Mouse (Mus musculus): ENCODE data around the gene Scrn3. TPM values are rescaled to one million over a fixed set of nuclear protein-coding genes. Genes with fewer than 3 reads are reported as not detected.

Scrn3 gene
- total RNA-seq, 2 experiments from 2014 or later = 13.9 to 15.5 TPM

DNA sequence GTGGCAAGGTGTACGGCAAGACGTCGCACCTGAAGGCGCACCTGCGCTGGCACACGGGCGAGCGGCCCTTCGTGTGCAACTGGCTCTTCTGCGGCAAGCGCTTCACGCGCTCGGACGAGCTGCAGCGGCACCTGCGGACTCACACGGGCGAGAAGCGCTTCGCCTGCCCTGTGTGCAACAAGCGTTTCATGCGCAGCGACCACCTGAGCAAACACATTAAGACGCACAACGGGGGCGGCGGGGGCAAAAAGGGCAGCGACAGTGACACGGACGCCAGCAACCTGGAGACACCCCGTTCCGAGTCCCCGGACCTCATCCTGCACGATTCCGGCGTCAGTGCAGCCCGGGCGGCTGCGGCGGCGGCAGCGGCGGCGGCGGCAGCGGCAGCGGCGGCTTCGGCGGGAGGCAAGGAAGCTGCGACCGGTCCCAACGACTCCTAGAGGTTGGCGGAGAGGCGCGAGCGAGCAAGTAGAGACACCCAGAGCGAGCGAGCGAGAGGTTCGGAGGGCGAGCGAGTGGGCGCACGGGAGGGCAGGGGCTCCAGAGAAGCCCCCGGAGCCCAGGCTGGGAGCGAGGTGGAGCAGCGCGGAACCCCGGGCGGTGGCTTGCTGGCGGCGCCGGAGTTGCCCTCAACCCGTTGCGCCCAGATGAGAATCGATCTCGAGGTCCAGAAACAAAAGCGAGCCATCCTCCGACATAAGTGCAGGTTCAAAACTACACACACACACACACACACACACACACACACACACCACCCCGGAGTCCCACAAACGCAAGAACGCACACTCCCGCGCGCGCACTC is 38.1 kb upstream of the Scrn3 start:
- no peak for ATAC-seq (replicated peaks; ENCODE audit: poor library complexity)

DNA sequence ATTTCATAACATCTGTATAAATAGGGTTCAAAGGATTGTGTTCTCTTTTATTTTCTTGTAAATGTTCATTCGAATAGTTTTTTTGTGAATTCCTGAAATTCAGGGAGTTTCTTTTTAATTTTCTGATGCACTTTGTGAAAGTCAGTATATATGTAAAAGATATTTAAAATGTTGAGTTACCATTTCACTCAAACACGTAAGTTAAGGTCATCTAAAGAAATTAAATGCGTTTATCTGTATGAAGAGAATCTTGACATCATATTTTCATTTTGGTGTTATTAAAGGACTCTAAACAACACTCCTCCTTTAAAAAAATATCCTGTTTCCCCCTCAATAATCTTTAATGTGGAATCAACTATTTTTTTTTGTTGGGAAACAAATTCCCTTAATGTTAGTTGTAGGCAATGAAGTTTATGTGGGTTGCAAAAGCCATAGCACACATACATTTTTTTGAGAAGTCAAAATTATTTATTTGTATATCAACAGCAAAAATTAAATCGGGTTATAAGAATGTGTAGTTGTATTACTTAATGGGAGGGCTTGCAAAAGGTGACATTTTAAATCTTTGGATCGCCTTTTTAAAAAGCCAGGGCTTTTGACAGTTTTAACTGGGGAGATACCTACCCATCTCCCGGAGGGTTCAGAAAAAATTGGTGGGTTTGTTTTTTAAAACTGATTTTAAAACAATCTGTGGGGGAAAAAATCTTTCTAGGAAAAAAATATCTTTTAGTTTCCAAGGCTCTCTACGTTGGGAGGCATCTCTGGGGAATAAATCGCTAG is 37.0 kb upstream of the Scrn3 start:
- no peak for ATAC-seq (replicated peaks; ENCODE audit: poor library complexity)

DNA sequence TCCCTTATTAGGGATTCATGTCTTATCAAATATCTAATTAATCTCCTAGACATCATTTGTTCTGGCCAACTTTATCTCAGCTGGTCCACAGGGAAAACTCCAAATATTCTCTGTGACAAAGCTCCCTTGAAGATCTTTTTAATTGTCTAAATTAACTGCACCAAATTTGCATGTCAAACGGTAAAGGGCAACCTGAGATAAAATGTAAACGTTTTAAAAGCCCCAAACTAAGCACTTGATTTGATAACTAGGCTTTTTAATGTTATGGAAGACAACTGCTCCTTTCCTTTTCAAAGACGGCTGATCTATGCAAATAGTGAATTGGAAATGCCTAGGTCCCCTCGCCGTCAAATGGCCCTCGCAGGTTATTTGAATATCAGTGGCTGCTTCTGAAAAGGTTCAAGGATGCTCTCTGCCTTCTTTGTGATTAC is 36.2 kb upstream of the Scrn3 start:
- no peak for ATAC-seq (replicated peaks; ENCODE audit: poor library complexity)

DNA sequence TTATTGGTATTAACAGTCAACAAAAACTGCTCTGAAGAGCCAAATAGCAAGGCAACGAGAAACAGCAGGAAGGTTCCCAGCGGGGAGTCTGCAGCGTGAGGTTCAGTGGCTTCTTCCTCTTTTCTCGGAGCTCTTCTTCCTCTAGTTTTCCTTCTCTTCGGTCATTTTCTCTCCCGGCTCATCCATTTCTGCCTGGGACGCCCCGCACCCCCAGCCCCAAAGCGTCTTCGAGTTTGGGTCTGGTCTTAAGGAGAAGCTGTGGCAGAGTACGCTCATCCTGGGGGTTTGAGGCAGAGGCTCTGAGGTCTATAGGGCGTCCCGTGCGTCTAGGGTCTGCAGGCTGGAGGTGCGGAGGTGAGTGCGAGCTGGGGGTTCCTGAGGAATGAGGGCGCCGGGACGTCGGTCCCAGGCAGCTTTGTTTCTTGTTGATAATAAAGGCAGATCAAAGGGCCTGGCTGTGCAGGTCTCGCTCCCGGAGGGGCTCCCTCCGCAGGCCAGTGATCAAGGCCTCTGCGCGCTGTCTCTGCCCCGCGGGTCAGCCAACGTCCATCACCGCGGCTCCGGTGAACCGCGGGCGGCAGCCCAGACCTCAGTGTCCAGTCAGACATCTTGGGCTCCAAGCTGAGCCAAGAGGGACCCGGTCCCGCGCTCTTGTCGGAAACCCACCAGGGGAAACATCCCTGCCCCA is 35.2 kb upstream of the Scrn3 start:
- ATAC-seq (replicated peaks; ENCODE audit: poor library complexity) = no peak

DNA sequence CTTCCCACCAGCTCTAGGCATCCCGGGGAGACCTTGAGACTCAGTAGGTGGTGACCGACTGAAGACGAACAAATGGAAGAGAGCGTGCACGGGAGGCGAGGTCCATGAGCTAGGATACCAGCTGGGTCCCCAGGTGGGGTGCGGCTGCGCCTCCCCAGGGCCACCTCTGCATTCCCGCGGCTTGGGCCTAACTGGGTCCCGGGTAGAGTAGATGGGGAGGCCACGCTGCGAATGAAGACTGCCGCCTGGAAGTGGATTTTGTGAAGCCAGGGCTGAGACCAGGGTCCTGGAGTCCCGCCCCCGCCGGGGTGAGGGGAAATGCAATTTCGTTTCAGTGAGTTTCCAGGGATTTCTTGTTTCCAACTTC is 34.7 kb upstream of the Scrn3 start:
- no peak for ATAC-seq (replicated peaks; ENCODE audit: poor library complexity)

DNA sequence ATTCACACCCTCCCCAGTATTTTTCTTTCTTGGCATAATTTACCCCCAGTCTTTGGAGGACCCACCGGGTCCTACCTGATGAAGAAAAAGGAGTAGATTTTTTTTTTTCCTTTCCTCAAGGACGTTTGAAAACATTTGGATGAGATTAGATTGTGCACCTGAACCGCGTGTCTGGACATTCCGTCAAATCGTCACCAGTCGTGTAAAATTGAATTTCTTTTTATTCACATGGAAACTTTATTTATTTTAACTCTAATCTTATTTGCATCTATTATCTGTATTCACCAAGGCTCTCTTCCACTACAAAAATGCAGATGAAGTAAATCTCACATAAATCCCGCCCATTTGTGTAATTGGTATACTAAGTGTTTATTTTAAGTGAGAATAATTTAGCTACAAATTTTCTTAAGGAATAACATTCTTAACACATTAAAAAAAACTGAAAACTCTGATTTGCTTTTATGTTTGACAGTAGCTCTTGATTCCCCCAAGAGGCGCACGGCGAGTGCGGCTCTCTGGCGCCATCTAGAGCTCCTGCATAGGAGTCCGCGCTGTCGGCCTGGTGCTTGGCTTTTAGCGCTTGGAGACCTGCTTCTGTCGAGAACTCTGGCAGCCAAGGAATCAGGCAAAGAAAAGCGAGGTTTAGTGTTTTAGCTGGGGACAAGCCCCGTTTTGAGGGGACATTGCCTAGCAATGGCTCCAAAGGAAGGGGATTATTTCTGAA is 34.1 kb upstream of the Scrn3 start:
- ATAC-seq (replicated peaks; ENCODE audit: poor library complexity) = peak; percentile 89

DNA sequence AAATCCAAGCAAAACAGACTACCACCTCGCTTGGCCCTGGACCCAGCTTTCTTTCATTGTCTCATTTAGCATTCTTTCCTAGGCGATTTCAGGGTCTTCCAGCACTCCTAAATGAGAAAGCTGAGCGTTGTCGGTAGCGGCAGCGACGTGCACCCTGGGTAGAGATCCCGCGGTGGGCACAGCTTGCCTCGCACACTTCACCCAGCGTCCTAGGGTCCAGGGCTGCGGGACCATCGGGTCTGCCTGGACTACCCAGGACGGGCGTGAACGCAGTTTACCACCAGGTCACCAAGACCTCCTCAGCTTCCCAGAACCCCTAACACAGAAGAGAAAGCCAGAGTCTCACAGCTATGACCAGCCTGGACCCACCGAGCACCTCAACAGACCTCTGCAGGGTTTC is 33.5 kb upstream of the Scrn3 start:
- ATAC-seq (replicated peaks; ENCODE audit: poor library complexity) = no peak

DNA sequence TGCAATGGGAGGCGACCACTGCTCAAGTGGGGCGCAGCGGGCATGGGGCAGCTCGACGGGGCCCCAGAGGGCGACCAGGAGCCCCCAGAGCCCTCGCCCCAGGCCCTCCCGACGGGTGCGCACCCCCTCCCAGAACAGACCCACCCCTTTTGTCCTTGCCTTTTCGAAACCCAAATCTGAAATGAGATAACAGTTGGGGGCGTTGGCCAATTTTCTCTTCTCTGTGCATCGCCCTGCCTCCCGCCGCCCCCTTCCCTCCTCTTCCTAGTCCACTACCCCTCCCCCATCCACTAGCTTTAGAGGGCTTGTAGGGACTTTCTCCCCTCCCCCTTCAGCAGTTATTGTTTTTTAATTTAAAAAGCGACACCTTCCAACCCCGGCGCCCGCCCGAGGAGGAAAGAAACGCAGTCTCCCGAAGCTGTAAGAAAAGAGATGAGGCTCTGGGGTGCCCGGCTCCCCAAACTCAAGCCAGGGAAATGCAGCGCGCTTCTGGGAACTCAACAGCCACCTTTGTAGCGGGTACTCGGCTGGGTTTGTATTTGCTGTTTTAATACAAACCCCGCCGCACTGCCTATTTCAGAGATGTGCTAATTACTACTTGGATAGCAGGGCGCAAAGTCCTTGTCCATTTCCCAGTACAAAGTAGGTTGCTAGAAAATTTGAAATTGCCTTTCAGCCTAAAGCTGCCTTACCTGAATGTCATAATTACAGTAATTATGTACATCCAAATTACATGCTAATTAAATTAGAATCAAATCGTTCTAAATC is 32.9 kb upstream of the Scrn3 start:
- ATAC-seq (replicated peaks; ENCODE audit: poor library complexity) = no peak

DNA sequence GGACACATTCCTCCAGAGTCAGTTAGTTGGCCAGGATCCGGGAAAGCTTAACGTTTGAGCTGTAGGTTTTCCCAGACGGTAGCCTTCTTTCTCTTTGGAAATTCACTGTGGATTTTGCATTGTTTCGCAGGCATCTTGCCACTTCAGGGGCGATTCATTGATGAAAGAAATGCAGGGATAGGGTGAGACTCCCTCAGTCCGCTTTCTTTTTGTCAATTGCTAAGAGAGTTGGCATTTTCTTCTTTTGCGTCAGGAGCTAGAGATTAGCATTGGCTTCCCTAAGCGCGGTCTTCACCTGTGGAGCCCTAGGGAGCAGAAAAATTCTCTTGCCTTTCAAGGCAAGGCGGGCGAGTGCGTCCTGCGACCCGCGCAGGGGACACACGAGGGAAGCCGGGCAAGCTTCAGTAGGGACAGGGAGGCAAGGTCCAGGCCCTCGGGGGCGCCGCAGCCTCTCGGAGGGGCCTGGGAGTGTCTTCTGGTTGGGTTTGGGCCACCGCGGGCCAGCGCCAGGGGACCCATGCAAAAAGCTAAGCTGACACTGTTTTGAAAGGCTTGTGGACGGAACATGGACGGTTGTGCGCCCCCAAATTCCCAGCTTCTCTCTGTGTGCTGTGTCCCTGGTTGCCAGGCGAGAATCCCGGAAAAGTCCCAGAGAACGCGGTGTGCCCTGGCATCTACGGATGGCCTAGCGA is 31.9 kb upstream of the Scrn3 start:
- no peak for ATAC-seq (replicated peaks; ENCODE audit: poor library complexity)

DNA sequence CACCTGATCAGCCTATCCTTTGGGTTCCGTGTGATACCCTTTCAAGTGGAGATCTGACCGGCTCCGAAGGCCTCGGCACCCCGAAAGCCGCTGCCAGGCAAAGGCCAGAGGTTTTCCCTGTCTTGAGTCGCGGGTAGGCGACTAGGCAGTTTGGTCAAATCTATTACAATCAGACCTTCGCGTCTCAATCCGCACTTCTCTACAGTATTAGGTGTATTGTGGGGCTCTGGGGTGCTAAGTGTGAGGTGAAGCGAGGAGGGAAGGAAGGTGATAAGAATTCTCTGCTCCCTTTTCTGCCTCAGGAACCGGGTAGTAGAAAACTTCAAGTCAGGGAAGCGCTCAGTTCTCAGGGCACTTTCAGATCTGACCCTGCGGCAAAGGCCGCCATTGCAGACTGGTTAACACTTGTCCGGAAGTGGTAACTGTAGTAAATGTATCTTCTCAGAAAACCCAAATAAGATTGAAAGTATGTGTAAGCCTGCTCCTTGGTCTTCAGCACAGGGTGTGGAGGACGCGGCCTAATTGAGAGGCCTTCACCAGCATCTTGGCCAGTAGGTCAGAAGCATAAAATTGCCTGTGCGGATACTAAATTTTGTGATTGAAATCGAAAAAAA is 31.2 kb upstream of the Scrn3 start:
- ATAC-seq (replicated peaks; ENCODE audit: poor library complexity) = no peak

DNA sequence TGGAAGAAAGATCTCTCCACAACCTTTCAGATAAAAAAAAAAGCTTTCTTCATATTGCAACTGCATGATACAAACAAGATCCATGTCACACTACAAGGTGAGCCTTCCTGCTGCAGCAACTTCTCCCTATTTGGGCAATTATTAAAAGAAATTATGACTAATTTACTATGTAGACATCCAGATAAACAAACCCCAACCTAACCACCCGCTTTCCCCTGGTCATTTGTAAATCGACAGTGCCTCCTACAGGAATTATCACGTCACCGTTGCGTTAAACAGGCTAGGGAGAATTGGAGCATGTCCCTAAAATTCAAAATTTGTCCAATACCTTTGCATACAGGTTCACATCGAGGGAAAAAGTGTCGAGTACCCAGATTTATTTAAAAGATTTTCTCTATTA is 30.7 kb upstream of the Scrn3 start:
- peak; percentile 41 for ATAC-seq (replicated peaks; ENCODE audit: poor library complexity)

DNA sequence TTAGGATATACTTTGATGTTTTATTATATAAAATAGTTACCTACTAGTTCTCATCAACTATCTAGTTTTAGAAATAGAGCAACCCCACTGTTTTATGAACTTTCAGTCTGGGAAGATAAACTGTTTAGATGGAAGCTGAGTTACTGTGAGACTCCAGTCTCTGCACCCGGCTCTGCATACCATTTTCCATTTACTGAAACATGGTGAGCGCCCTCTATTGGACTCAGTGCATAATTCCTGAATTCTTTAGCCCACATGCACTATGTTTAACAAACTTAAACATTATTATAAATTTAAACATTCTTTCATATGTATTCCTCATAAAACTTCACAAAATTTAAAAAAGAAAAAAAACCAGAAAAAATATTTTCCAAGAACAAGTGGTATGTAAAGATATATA is 26.8 kb upstream of the Scrn3 start:
- ATAC-seq (replicated peaks; ENCODE audit: poor library complexity) = peak; percentile 73

DNA sequence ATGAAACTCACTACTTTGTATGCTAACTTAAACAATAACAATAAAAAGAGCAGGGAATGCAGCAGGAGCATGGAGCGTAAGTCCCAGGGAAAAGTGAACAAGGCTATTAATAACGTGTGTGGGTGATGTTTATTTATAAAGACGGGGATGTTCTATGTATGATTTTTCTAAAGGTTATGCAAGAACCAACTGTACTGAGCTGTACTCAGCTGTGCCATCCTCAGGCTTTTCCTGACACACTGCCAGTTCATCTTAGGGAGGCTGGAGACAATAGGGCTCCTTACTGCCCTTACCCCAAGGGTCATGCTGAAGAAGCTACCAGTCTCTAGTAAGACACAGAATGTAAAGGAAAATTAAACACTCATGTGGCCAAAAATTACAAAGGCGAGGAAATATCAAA is 21.3 kb upstream of the Scrn3 start:
- ATAC-seq (replicated peaks; ENCODE audit: poor library complexity) = no peak

DNA sequence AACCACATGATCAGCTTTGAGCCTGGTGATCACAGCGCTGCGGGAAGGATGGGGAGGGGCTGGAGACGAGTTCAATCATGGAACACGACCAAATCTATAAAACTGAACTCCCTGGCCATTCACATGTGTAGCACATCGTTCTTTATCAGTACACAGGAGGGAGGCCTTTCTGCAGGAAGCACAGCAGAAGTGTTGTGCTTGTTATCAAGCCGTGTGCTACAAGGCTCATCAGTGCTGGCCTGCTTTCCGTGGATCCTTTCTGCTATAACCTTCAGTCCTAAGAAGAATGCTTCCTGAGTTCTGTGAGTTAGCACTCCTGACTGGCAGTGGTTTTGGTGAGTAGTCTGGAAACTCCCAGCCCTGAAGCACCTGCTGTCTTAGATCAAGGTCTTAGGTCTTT is 17.4 kb upstream of the Scrn3 start:
- no peak for ATAC-seq (replicated peaks; ENCODE audit: poor library complexity)

DNA sequence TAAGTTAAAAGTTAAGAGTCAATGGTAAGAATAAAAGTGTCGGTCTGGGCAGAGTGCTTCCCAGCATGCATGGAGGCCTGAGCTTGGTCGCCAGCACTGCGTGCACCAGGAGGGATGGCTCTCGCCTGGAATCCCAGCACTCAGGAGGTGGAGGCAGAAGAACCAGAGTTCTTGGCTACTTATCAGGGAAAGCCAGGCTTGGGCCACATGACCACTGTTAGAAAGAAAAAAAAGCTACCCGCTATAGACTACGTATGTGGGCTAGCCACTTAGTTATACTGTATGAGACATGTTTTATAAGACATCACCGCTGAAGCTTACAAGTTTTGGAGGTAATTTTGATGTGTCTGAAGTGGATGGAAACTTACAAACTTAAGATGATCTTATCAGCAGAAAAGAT is 14.2 kb upstream of the Scrn3 start:
- ATAC-seq (replicated peaks; ENCODE audit: poor library complexity) = no peak

DNA sequence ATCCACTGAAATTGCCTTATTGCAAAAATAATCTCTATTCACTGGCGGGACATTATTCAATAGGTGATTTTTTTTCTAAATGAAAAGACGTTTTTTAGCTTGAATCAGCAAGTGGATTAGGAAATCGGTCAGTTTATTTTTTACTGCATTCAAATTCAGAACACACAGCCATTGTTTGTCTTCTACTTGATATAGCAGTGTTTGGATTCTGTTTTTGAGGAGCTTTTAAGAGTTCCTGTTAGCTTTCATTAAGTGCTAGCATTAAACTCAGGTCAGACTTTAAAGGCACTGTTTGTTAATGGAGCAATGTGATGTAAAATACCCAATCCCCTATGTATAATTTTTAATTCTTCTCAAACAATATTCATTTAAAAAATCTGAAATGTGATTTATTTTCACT is 13.6 kb upstream of the Scrn3 start:
- no peak for ATAC-seq (replicated peaks; ENCODE audit: poor library complexity)

DNA sequence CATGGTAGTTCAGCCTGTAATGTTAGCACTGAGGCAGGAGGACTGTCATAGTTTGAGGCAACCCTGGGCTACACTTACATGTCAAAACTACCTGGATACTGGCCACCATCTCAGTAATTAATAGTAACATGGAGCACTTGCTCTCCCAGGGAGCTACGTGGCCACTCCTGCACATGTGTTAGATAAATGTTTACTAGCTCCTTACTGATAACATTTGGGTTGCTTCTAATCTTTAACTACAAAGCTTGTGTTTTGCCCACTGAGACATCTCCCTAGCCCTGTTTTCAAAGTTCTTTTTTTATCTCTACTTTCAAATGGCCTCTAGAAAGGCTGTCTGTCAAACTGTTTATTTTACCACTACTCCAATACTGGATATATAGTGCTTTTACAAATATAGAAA is 10.4 kb upstream of the Scrn3 start:
- ATAC-seq (replicated peaks; ENCODE audit: poor library complexity) = peak; percentile 96

DNA sequence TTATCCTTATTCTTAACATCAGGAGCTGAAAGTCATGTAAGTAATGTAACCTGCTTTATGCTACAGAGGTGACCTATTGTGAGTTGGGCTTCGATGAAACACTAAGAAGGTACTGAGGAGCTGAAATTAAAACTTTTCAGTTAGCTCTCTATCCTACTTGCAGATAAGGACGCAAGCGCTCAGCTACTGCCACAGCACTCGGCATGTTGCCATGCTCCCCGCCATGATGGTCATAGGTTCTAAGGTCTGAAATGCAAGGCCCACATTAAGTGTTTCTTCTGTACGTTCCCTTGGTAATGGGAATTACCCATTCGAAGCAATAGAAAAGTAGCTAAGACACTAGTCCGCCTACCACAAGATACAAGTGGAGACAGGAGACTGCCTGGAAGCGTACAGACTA is 9.7 kb upstream of the Scrn3 start:
- ATAC-seq (replicated peaks; ENCODE audit: poor library complexity) = no peak

DNA sequence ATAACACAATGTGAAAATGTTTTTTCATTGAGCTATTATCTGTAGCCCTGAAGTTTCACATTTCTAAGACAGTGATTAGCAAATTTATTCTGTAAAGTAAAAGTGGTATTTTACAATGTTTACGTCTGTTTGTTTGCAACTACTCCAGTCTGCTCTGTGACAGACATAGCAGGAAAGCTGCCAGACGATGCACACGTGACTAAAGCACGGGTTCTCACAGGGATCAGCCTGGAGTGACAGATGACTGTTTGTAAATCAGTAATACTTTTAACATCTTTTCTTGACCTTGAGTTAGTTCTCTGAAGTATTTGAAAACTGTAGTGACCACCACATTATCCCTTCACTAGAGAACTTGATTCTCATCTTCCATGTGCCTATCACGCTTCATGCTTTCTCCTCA is 7.9 kb upstream of the Scrn3 start:
- no peak for ATAC-seq (replicated peaks; ENCODE audit: poor library complexity)
